Mouse (Mus musculus) neural tube, postnatal 0 days (tissue): ENCODE results near the gene Mios. TPM values are rescaled to one million over a fixed set of nuclear protein-coding genes. Genes with fewer than 3 reads are reported as not detected.

Source experiments
- polyA plus RNA-seq: library from polyadenylated mRNA; unstranded; fragments of >200 nt; fragmentation: Nextera tagmentation; extraction: Ambion mirVana; gene quantifications from 2 replicates; pipeline ENCODE4 v1.2.1, GENCODE M21; 2015

Mios gene
- polyA plus RNA-seq: 18.9 and 19.3 TPM in 2 replicates

DNA sequence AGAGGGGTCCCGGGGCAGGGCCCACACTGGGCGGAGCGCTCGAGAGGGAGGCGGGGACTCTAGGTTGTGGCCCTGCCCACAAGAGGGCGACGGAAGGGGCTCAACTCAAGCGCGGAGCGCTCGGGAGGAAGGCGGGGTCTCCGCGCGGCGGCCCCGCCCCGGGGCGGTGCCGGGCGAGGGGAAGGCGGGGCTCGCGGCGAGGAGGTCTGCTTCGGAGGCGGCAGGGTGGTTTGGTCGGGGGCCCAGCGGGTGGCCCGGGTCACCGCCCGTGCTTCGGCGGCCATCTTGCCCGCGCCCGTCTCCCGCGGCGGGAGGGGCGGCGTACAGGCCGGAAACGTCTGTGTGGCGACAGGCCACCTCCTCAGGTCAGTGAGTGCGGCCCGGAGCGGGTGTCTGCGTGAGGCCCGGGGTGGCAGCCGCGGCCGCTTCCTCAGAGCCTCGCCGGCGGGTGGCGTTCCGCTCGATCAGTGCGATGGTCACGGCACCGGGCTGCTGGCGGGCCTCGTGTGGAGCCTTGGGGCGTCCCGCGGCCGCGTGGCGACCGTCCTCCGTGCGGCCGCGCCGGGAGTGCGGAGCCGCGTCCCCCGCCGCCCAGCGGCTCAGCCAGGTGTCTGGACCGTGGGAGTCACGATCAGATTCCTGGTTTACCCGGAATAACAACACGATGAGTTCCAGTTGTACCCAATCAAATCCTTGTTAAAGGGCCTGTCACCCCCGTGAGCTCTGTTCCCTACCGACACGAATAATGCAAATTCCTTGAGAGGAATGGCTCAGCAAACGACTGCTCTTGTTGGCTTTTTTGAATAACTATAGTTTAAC is at the start of gene Mios:
Gene Mios (plus strand): TSS at position 176 of the 819 bp plus-strand sequence.

DNA sequence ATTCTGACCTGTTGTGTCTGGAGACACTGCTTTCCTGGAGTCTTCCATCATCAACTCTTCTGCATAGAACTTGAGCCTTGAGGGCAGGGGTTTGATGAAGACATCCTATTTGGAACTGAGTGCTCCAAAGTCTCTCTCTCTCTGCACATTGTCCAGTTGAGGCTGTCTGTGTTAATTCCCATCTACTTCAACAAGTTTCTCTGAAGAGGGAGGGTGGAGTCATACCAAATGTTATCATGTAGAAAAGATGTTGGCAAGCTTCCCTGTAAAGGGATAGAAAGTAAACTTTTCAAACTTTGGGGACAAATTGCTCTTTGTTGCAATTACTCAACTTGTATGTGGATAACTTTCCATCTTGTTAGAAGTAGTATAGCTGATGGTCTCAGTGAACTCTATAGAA is 16.5 kb upstream of the Mios start, which contains the start of gene Col28a1:
Gene Col28a1 (minus strand): TSS at position 101 of the 400 bp plus-strand sequence.

DNA sequence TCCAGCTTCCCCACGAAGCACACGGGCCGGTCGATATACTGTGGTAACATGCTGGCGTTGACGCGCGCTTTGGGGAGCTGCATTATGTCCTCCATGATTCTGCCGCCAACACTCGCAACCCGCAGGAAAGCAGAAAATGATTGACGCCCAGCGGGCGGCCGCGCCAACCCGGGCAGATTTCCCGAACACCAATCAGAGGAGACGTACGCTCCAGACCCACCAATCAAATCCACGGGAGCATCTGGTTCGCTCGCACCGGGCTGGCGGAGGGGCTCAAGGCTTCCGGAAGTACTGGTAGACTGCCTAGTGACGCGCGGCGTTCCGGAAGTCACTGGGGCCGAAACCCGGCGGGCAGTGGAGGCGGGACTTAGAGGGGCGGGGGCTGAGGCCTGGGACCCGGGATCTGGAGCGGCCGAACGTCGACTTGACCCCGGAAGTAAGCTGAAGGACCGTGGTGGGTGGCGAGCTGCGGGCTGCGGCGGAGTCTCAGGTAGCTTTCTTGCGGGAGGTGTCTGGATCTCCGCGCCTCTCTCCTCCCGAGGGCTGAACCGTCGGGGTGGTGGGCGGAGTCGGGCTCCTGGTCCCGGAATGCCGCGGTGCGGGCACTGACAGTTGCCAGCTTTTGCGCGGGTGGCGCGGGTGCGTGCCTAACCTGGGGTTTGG is 50.1 kb downstream of the Mios start, which contains the start of the genes Rpa3, Umad1 and Gm45062:
Gene Rpa3 (minus strand): TSS at position 170 of the 663 bp plus-strand sequence.
Gene Umad1 (plus strand): TSS at position 285 of the 663 bp plus-strand sequence.
Gene Gm45062 (plus strand): TSS at position 447 of the 663 bp plus-strand sequence.

Other genes with a start within 250 kb of the Mios start
- gene Col28a1, start 16.6 kb upstream of the Mios start, polyA plus RNA-seq: 3.0 and 3.3 TPM in 2 replicates
- gene Rpa3, start 50.0 kb downstream of the Mios start, polyA plus RNA-seq: 41.7 and 52.5 TPM in 2 replicates
- gene Umad1, start 50.1 kb downstream of the Mios start, polyA plus RNA-seq: 57.9 and 63.0 TPM in 2 replicates
- 3.5 and 4.3 TPM in 2 replicates for gene Gm45062, start 50.2 kb downstream of the Mios start, polyA plus RNA-seq